Mouse (Mus musculus): ENCODE data around the gene Cdc73. TPM values are rescaled to one million over a fixed set of nuclear protein-coding genes. Genes with fewer than 3 reads are reported as not detected.

Gene Cdc73
- total and polyA plus RNA-seq, 3 experiments = 13.4 to 85.0 (median 21.5) TPM

DNA sequence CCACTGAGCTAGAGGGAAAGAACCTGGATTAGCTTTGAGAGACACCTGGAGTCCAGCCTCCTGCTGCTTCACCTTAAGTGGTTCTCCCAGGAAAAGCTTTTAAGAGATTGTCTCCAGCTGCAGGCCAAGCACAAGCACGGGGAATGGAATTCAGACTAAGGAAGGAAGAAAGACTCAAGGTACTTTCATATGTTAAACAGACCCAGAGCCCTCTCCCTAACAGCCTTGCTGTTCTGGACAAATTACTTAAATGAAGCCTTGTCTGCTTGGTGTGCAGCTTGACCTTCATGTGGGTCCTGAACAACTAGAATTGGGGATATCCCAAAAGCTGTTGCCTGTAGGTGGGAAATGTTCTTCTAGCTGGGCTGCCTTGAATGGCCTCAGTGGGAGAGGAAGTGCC, 147.2 kb downstream of the Cdc73 start:
- H3K27me3 ChIP-seq (replicated peaks) = no peaks in the 10 kb centered on the region
- no peak overlapping the region for H3K27ac ChIP-seq (ENCODE audit: insufficient read depth, low read depth)
- no peak for DNase-seq (ENCODE audit: extremely low read depth)
- H3K4me3 ChIP-seq (replicated peaks in 1 of 3; ENCODE audit: low read depth in 2 of 3, low read length in 2 of 3, poor library complexity in 1 of 3) = no peak overlapping the region
- no peaks in the 10 kb centered on the region for H3K36me3 ChIP-seq (replicated peaks in 1 of 2; ENCODE audit: control insufficient read depth in 1 of 2, insufficient read depth in 1 of 2, low read length in 1 of 2)
- H3K9ac ChIP-seq (ENCODE audit: insufficient read depth, low read depth) = no peak overlapping the region
- H3K4me1 ChIP-seq (ENCODE audit: control insufficient read depth in 1 of 2, insufficient read depth in 2 of 2) = peaks cover 2 to 15% of the 10 kb centered on the region in 2 experiments; a peak in 3 of 4 replicates
- no peaks in the 10 kb centered on the region for H3K79me2 ChIP-seq (replicated peaks; ENCODE audit: control insufficient read depth, extremely low read depth, insufficient read depth, poor library complexity, severe bottlenecking)
- in situ Hi-C loops (cut with MboI; ENCODE audit: low pct_ligation_motif_present, low pct_unique_long_range_greater_than_20kb, low sequenced_read_pairs) (no loop called here), dilution Hi-C loops (cut with MboI; ENCODE audit: extremely low pct_ligation_motif_present, extremely low pct_unique_long_range_greater_than_20kb, low sequenced_read_pairs) (no loop called here)
- H3K4me2 ChIP-seq (ENCODE audit: insufficient read depth, low read depth, poor library complexity, severe bottlenecking) = no peak overlapping the region
- H3K9me3 ChIP-seq (replicated peaks; ENCODE audit: low read length) = no peaks in the 10 kb centered on the region
- TF ChIP-seq MAX (IDR thresholded peaks at IDR 0.05; ENCODE audit: low read length) = no peak
- no peak for TF ChIP-seq NELFE (IDR thresholded peaks at IDR 0.05; ENCODE audit: low read depth, low read length)
- TF ChIP-seq PAX5 (IDR thresholded peaks at IDR 0.05; ENCODE audit: low read length) = no peak
- no peak for TF ChIP-seq USF1 (IDR thresholded peaks at IDR 0.05; ENCODE audit: low read depth, low read length)
- TF ChIP-seq ETS1 (conservative IDR thresholded peaks at IDR 0.05; ENCODE audit: low read depth, low read length) = no peak
- no peak for TF ChIP-seq ZMIZ1 (IDR thresholded peaks at IDR 0.05; ENCODE audit: low read depth, low read length)
- TF ChIP-seq TCF12 (IDR thresholded peaks at IDR 0.05; ENCODE audit: low read depth, low read length) = no peak
- TF ChIP-seq GABPA (IDR thresholded peaks at IDR 0.05; ENCODE audit: insufficient replicate concordance, low read depth, low read length) = no peak
- no peak for TF ChIP-seq JUND (conservative IDR thresholded peaks at IDR 0.05; ENCODE audit: low read depth, low read length)

DNA sequence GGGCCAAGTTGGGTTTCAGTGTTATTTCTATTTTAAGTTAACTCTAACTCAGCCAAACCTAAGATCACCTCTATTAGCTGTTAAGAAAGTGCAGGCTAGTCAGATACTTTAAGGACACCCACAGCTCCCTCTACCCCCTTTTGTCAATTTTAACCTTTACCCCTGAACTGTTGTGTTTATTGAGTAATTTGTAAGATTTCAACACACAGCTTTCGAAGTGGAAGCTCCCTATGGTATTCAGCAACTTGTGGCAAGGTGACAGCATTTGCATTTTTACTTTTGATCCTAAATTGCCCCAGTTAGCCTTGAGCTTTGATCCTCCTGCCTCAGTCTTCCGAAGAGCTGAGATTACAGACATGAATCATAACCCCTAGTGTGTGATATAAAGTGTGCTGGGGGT, 148.1 kb downstream of the Cdc73 start:
- Histone ChIP-seq H3K27me3 (replicated peaks) (no peaks in the 10 kb centered on the region), H3K4me3 (replicated peaks in 1 of 3; ENCODE audit: low read depth in 2 of 3, low read length in 2 of 3, poor library complexity in 1 of 3) (no peak overlapping the region), H3K9ac (ENCODE audit: insufficient read depth, low read depth) (no peak overlapping the region), H3K4me2 (ENCODE audit: insufficient read depth, low read depth, poor library complexity, severe bottlenecking) (no peak overlapping the region), H3K9me3 (replicated peaks; ENCODE audit: low read length) (no peaks in the 10 kb centered on the region), H3K79me2 (replicated peaks; ENCODE audit: control insufficient read depth, extremely low read depth, insufficient read depth, poor library complexity, severe bottlenecking) (no peaks in the 10 kb centered on the region), H3K4me1 (ENCODE audit: control insufficient read depth in 1 of 2, insufficient read depth in 2 of 2) (peaks cover 2 to 15% of the 10 kb centered on the region in 2 experiments; a peak in 3 of 4 replicates), H3K27ac (ENCODE audit: insufficient read depth, low read depth) (no peak overlapping the region), H3K36me3 (replicated peaks in 1 of 2; ENCODE audit: control insufficient read depth in 1 of 2, insufficient read depth in 1 of 2, low read length in 1 of 2) (no peaks in the 10 kb centered on the region)
- no peak for DNase-seq (ENCODE audit: extremely low read depth)
- TF ChIP-seq CTCF (conservative IDR thresholded peaks at IDR 0.05 in 1 of 2, IDR thresholded peaks at IDR 0.05 in 1 of 2; ENCODE audit: low read depth in 2 of 2, low read length in 2 of 2) (no peak), PAX5 (IDR thresholded peaks at IDR 0.05; ENCODE audit: low read length) (no peak), ELF1 (IDR thresholded peaks at IDR 0.05; ENCODE audit: low read depth, low read length) (no peak), NELFE (IDR thresholded peaks at IDR 0.05; ENCODE audit: low read depth, low read length) (no peak), MEF2A (IDR thresholded peaks at IDR 0.05; ENCODE audit: borderline replicate concordance, low read depth, low read length) (no peak), TCF12 (IDR thresholded peaks at IDR 0.05; ENCODE audit: low read depth, low read length) (no peak), TBP (conservative IDR thresholded peaks at IDR 0.05; ENCODE audit: low read depth, low read length) (no peak), EP300 (IDR thresholded peaks at IDR 0.05; ENCODE audit: low read length) (no peak), E2F4 (IDR thresholded peaks at IDR 0.05; ENCODE audit: insufficient replicate concordance, low read depth, low read length) (no peak), SIN3A (IDR thresholded peaks at IDR 0.05; ENCODE audit: low read length) (no peak), ZMIZ1 (IDR thresholded peaks at IDR 0.05; ENCODE audit: low read depth, low read length) (no peak), GABPA (IDR thresholded peaks at IDR 0.05; ENCODE audit: insufficient replicate concordance, low read depth, low read length) (no peak), JUN (IDR thresholded peaks at IDR 0.05; ENCODE audit: insufficient read depth, low read depth, low read length) (no peak), CHD1 (IDR thresholded peaks at IDR 0.05; ENCODE audit: low read depth, low read length) (no peak), NRF1 (IDR thresholded peaks at IDR 0.05; ENCODE audit: low read depth, low read length) (no peak), CHD2 (IDR thresholded peaks at IDR 0.05; ENCODE audit: low read length) (no peak), JUND (conservative IDR thresholded peaks at IDR 0.05; ENCODE audit: low read depth, low read length) (no peak), MAX (IDR thresholded peaks at IDR 0.05; ENCODE audit: low read length) (no peak), USF1 (IDR thresholded peaks at IDR 0.05; ENCODE audit: low read depth, low read length) (no peak)
- dilution Hi-C loops (cut with MboI; ENCODE audit: extremely low pct_ligation_motif_present, extremely low pct_unique_long_range_greater_than_20kb, low sequenced_read_pairs) = no loop called here
- in situ Hi-C loops (cut with MboI; ENCODE audit: low pct_ligation_motif_present, low pct_unique_long_range_greater_than_20kb, low sequenced_read_pairs) = no loop called here

Other genes starting within 250 kb of the Cdc73 start
- 0.04 TPM in 2 replicates for gene B3galt2, start 62.2 kb downstream of the Cdc73 start, total RNA-seq (2012; rRNA removed)
- not detected in 2 replicates for gene B3galt2, start 62.2 kb downstream of the Cdc73 start, total RNA-seq (2014; rRNA removed)
- not detected in 2 replicates for gene B3galt2, start 62.2 kb downstream of the Cdc73 start, polyA plus RNA-seq (2012; ENCODE audit: insufficient read length, low read depth)
- gene Glrx2, start 13.4 kb upstream of the Cdc73 start, total RNA-seq (2012; rRNA removed) = 31.6 and 32.9 TPM in 2 replicates
- 28.0 and 30.3 TPM in 2 replicates for gene Glrx2, start 13.4 kb upstream of the Cdc73 start, total RNA-seq (2014; rRNA removed)
- gene Glrx2, start 13.4 kb upstream of the Cdc73 start, polyA plus RNA-seq (2012; ENCODE audit: insufficient read length, low read depth) = 51.4 and 63.6 TPM in 2 replicates
- 7.0 and 7.5 TPM in 2 replicates for gene Trove2, start 74.2 kb upstream of the Cdc73 start, total RNA-seq (2012; rRNA removed)
- gene Trove2, start 74.2 kb upstream of the Cdc73 start, total RNA-seq (2014; rRNA removed) = 6.6 and 8.4 TPM in 2 replicates
- 3.4 and 3.8 TPM in 2 replicates for gene Trove2, start 74.2 kb upstream of the Cdc73 start, polyA plus RNA-seq (2012; ENCODE audit: insufficient read length, low read depth)
- 46.4 and 61.3 TPM in 2 replicates for gene Uchl5, start 74.4 kb upstream of the Cdc73 start, total RNA-seq (2012; rRNA removed)
- gene Uchl5, start 74.4 kb upstream of the Cdc73 start, total RNA-seq (2014; rRNA removed) = 54.3 and 58.9 TPM in 2 replicates
- 111 and 130 TPM in 2 replicates for gene Uchl5, start 74.4 kb upstream of the Cdc73 start, polyA plus RNA-seq (2012; ENCODE audit: insufficient read length, low read depth)